Mouse (Mus musculus) myocyte (in vitro differentiated cells): ENCODE data around the gene Col6a1.

Experiments
- CEBPB ChIP-seq: IDR thresholded peaks from 2 replicates; pipeline ENCODE4 v1.6.1; 2011; ENCODE audit warnings: mild to moderate bottlenecking, moderate library complexity; ENCODE audit not compliant: poor library complexity, insufficient read depth, severe bottlenecking
- E2F4 ChIP-seq: IDR thresholded peaks from one replicate; pipeline ENCODE4 v1.6.1; 2011; ENCODE audit warnings: mild to moderate bottlenecking, control low read depth, moderate library complexity; ENCODE audit not compliant: insufficient read depth
- MAX ChIP-seq: IDR thresholded peaks from one replicate; pipeline ENCODE4 v1.6.1; 2011; ENCODE audit warnings: low read depth, mild to moderate bottlenecking, control low read depth
- MYOD1 ChIP-seq, 3 experiments: IDR thresholded peaks; one replicate each; pipeline ENCODE4 v1.6.1; 2011; ENCODE audit warnings: control low read depth in 2 of 3, low read depth in 2 of 3, mild to moderate bottlenecking in 2 of 3, moderate library complexity in 1 of 3; ENCODE audit not compliant: insufficient read length in 2 of 3, control insufficient read depth in 1 of 3
- MYOG ChIP-seq, 3 experiments: IDR thresholded peaks; one replicate each; pipeline ENCODE4 v1.6.1; 2011; ENCODE audit warnings: control low read depth in 2 of 3, low read depth in 2 of 3, mild to moderate bottlenecking in 2 of 3; ENCODE audit not compliant: insufficient read length in 2 of 3, control insufficient read depth in 1 of 3, insufficient read depth in 1 of 3
- POLR2A ChIP-seq: IDR thresholded peaks from one replicate; pipeline ENCODE4 v1.6.1; 2011; ENCODE audit warnings: low read depth, mild to moderate bottlenecking, control low read depth, moderate library complexity; ENCODE audit not compliant: insufficient read length
- POLR2AphosphoS2 ChIP-seq: IDR thresholded peaks from one replicate; pipeline ENCODE4 v1.6.1; 2011; ENCODE audit warnings: low read depth, control low read depth; ENCODE audit not compliant: insufficient read length
- SRF ChIP-seq: IDR thresholded peaks from one replicate; pipeline ENCODE4 v1.6.1; 2011; ENCODE audit warnings: low read depth; ENCODE audit not compliant: control insufficient read depth, insufficient read length
- TCF12 ChIP-seq: IDR thresholded peaks from one replicate; pipeline ENCODE4 v1.6.1; 2011; ENCODE audit warnings: mild to moderate bottlenecking, control low read depth; ENCODE audit not compliant: poor library complexity, insufficient read depth, severe bottlenecking
- USF1 ChIP-seq: IDR thresholded peaks from one replicate; pipeline ENCODE4 v1.6.1; 2011; ENCODE audit warnings: low read depth, mild to moderate bottlenecking, control low read depth, moderate library complexity

DNA sequence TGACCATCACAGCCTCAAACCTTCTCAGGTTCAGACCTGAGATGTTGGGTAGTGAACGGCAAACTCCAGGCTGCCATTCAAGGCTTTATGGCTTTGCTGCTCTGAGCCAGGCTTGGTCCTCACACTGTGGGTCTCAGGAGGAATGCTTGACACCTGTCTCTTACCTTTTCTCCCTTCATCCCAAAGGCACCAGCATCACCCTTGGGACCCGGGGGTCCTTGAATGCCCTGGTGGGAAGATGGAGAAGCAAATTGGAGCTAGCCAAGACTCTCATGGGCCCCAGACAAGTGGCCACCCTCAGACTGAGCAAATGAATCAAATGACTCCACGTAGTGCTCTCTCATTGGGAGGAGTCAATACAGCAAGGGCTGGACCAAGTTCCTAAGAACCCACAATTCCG, 8.3 kb downstream of the Col6a1 start:
- no peak for TF ChIP-seq E2F4
- TF ChIP-seq MAX = no peak
- TF ChIP-seq POLR2A = no peak
- TF ChIP-seq MYOD1 (IDR thresholded peaks at IDR 0.05; ENCODE audit: control insufficient read depth in 1 of 3, insufficient read length in 2 of 3, low read depth in 2 of 3) = no peak
- no peak for TF ChIP-seq USF1
- no peak for TF ChIP-seq TCF12
- TF ChIP-seq POLR2AphosphoS2 = no peak
- no peak for TF ChIP-seq SRF
- TF ChIP-seq CEBPB = no peak
- TF ChIP-seq MYOG (IDR thresholded peaks at IDR 0.05; ENCODE audit: control insufficient read depth in 1 of 3, insufficient read depth in 1 of 3, insufficient read length in 2 of 3, low read depth in 2 of 3) = no peak
